Mouse (Mus musculus) liver, embryonic 16.5 days (tissue): ENCODE data around the gene Cldn10. TPM values are rescaled to one million over a fixed set of nuclear protein-coding genes. Genes with fewer than 3 reads are reported as not detected.

Source experiments
- ATAC-seq: fragments of 200-750 bp; cut with Nextera tagmentation; 2 replicates; pipeline ENCODE4 v1.8.0; 2017; ENCODE audit warnings: low read depth, mild to moderate bottlenecking, moderate number of reproducible peaks, moderate library complexity
- H3K27ac ChIP-seq: fragments of 300-500 bp; sonication (generic); 2 replicates; pipeline ENCODE4 v1.5.1; 2014; ENCODE audit warnings: mild to moderate bottlenecking, low read length
- H3K27me3 ChIP-seq: fragments of 300-500 bp; sonication (generic); 2 replicates; pipeline ENCODE4 v1.6.1; 2014; ENCODE audit warnings: low read depth, low read length, mixed read lengths; ENCODE audit not compliant: control insufficient read depth, insufficient read depth
- H3K36me3 ChIP-seq: fragments of 300-500 bp; sonication (generic); 2 replicates; pipeline ENCODE4 v1.6.1; 2014; ENCODE audit warnings: mild to moderate bottlenecking; ENCODE audit not compliant: control insufficient read depth, insufficient read depth
- H3K4me1 ChIP-seq: fragments of 300-500 bp; sonication (generic); 2 replicates; pipeline ENCODE4 v1.6.1; 2014; ENCODE audit warnings: low read depth, low read length, mixed read lengths; ENCODE audit not compliant: control insufficient read depth
- H3K4me2 ChIP-seq: fragments of 300-500 bp; sonication (generic); 2 replicates; pipeline ENCODE4 v1.6.1; 2014; ENCODE audit warnings: low read depth, low read length, mixed read lengths
- H3K4me3 ChIP-seq: fragments of 300-500 bp; sonication (generic); 2 replicates; pipeline ENCODE4 v1.5.1; 2014; ENCODE audit warnings: low read depth, mild to moderate bottlenecking, low read length
- H3K9ac ChIP-seq: fragments of 300-500 bp; sonication (generic); 2 replicates; pipeline ENCODE4 v1.6.1; 2014; ENCODE audit warnings: low read depth, low read length
- H3K9me3 ChIP-seq: fragments of 300-500 bp; sonication (generic); replicated peaks from 2 replicates; pipeline ENCODE4 v1.6.1; 2016; ENCODE audit warnings: low read length; ENCODE audit not compliant: control insufficient read depth
- WGBS: fragments of 180-500 bp; shearing (Covaris S2); extraction: QIAGEN DNeasy Blood & Tissue Kit; methylation state at CpG from one replicate; pipeline ENCODE4 v1.1.7; 2014; ENCODE audit not compliant: insufficient replicate concordance; 5-methylcytosine and 5-hydroxymethylcytosine counted together
- polyA plus RNA-seq: library from polyadenylated mRNA; unstranded; fragments of >200 nt; fragmentation: Nextera tagmentation; extraction: Ambion mirVana; gene quantifications from 2 replicates; pipeline ENCODE4 v1.2.1, GENCODE M21; 2015

Gene Cldn10
- polyA plus RNA-seq, 1 experiment from 2014 or later, result 1.3 TPM

DNA sequence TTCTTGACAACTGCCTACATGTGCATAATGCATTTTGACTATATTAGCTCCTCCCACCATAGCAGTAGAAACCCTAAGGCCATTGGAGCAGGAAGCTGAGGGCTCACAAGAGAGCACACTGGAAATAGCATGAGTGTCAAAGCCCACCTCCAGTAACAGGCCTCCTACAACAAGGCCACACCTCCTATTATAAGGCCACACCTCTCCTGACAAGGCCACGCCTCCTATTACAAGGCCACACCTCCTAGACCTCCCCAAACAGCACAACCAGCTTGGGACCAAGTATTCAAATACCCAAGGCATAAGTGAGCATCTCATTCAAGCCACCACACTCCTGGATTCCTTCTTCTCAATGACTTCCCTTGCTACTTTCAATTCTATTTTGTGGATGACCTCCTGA, 6.5 kb downstream of the Cldn10 start:
- H3K9ac ChIP-seq, result no peak overlapping the region
- no peak overlapping the region; the same call in 1 of the 2 replicates for H3K4me2 ChIP-seq
- WGBS, result 54% methylated on average over 1 of the region's 1 CpGs
- no peaks in the 10 kb centered on the region for H3K36me3 ChIP-seq
- no peak for ATAC-seq
- peaks cover 62% of the 10 kb centered on the region for H3K4me1 ChIP-seq
- H3K27ac ChIP-seq, result peak overlapping the region; percentile 100
- no peaks in the 10 kb centered on the region for H3K9me3 ChIP-seq
- H3K27me3 ChIP-seq, result no peaks in the 10 kb centered on the region
- H3K4me3 ChIP-seq, result no peak overlapping the region

DNA sequence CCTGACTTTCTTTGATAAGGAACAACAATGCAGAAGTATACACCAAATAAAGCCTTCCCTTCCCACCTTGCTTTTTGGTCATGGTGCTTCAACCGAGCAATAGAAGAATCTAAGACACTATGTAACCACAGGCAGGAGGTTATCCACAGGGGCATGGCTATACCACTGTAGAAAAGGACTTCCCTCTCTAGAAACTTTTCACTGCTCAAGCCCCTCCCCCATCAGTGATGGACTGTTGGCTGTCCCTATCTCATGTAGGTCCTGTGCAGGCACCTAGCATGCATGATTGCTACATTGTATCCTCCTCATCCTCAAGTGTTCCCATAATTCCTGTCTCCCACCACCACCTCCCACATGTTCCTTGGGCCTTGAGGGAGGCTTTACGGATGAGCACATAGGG, 7.2 kb downstream of the Cldn10 start:
- Histone ChIP-seq H3K27me3 (no peaks in the 10 kb centered on the region), H3K9ac (peak overlapping the region; percentile 47), H3K9me3 (no peaks in the 10 kb centered on the region), H3K27ac (peak overlapping the region; percentile 100), H3K4me2 (no peak overlapping the region; the same call in 1 of the 2 replicates), H3K36me3 (no peaks in the 10 kb centered on the region), H3K4me3 (no peak overlapping the region), H3K4me1 (peaks cover 68% of the 10 kb centered on the region)
- peak; percentile 7; the same call in 1 of the 2 replicates for ATAC-seq
- 53% methylated on average over 2 of the region's 2 CpGs for WGBS

DNA sequence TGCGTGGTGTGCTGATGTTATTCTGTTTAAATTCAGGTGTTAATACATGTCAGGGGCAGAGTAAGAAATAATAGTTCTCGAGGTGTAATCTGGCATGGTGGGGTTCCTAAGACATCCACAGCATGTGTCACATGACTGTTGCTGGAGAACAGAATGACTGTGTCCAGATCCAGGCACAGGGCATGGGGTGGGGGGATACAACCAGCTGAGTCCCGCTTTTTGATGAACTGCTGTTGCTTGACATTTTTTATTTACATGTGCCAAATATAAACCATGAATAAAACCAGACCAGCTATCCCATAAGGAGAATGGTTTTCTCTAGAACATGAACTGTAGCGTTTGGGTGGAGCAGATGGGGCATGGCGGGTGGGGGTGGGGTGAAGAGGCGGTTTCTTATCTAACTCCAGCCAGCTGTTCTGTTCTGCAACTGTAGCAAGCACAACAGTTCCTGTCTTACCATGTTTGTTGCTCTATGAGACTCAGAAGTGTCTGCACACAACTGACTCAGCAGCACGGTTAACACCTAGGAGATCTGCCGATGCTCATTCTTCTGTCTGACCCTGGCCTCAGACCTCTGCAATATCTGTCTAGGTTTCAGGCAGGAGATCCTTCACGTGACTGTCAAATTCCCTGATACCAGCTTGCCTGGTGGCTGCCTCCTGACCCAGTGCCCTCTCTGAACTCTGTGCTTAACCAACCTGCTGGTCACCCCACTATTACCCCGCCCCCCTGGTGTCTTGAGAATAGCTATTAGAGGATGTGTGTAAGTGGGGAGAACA, 8.4 kb downstream of the Cldn10 start:
- peak; percentile 93 for ATAC-seq
- WGBS, result 9% methylated on average over 10 of the region's 10 CpGs
- Histone ChIP-seq H3K4me2 (peak overlapping the region; percentile 72), H3K27me3 (no peaks in the 10 kb centered on the region), H3K36me3 (no peaks in the 10 kb centered on the region), H3K4me1 (peaks cover 68% of the 10 kb centered on the region), H3K9me3 (no peaks in the 10 kb centered on the region), H3K4me3 (peak overlapping the region; percentile 54), H3K9ac (peak overlapping the region; percentile 75), H3K27ac (peak overlapping the region; percentile 100)

DNA sequence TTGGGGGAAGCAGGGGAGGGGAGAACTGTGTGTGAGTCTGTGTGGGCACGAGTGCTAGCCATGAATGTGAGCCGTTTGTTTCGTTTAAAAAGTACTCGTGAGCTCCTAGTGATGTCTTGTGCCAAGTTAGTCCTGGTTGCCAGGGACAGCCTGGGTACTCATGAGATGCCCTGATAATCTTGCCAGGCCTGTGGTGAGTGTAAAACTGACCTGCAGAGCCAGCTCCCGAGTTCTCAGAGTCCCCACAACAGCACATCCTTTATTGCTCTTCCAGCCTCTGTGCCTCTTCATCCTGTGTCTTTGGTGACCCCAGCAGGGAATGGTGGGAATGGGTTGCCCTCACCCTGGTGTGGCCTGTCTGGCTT, 9.0 kb downstream of the Cldn10 start:
- Histone ChIP-seq H3K27me3 (no peaks in the 10 kb centered on the region), H3K4me3 (peak overlapping the region; percentile 54), H3K36me3 (no peaks in the 10 kb centered on the region), H3K4me2 (peak overlapping the region; percentile 72), H3K9me3 (no peaks in the 10 kb centered on the region), H3K27ac (peak overlapping the region; percentile 100), H3K4me1 (peaks cover 68% of the 10 kb centered on the region), H3K9ac (peak overlapping the region; percentile 75)
- WGBS, result 15% methylated on average over 5 of the region's 5 CpGs
- peak; percentile 28 for ATAC-seq

DNA sequence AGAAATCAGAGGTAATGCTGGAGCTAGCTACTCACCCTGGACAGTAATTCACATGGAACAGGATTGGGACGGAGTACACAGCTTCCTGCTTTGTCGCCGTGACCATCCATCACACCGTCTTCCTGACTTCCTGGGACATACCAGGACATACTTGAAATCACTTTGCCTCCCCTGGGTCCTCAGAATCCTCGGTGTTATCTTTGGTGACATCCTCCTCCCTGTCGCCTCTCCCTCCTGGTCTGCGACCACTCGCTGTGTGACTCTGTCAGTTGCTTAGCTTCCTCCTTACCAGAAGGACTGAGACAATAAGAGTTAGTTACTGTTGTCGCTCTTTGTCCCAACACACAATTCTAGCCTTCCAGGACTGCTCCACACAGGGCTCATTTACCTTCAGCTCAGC, 9.6 kb downstream of the Cldn10 start:
- no peaks in the 10 kb centered on the region for H3K36me3 ChIP-seq
- peak overlapping the region; percentile 75 for H3K9ac ChIP-seq
- H3K27ac ChIP-seq, result peak overlapping the region; percentile 100
- H3K4me1 ChIP-seq, result peaks cover 65% of the 10 kb centered on the region
- H3K4me2 ChIP-seq, result peak overlapping the region; percentile 72
- ATAC-seq, result no peak
- no peaks in the 10 kb centered on the region for H3K9me3 ChIP-seq
- 19% methylated on average over 9 of the region's 9 CpGs for WGBS
- no peaks in the 10 kb centered on the region for H3K27me3 ChIP-seq
- H3K4me3 ChIP-seq, result peak overlapping the region; percentile 54

DNA sequence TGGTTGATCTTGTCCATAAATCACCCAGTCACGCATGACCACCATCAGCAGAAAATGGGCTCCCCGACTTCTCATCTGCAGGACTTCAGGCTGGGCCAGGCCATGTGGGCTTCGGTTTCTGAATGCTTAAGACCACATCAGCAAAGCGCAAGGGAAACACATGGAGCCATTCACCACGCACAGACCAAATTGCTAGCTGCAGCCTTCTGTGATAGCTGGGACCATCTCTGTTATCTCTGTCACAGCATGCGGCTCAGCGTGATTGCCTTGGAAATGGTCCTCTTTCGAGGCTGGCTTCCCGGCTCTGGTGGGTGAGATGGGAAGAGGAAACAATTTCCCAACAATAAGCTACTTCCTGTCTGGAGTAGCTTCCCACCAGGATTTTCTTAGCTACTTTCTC, 12.2 kb downstream of the Cldn10 start:
- H3K4me1 ChIP-seq, result peaks cover 53% of the 10 kb centered on the region
- H3K27me3 ChIP-seq, result no peaks in the 10 kb centered on the region
- WGBS, result 14% methylated on average over 9 of the region's 9 CpGs
- H3K9me3 ChIP-seq, result no peaks in the 10 kb centered on the region
- no peak for ATAC-seq
- H3K4me2 ChIP-seq, result no peak overlapping the region
- H3K9ac ChIP-seq, result no peak overlapping the region
- no peak overlapping the region for H3K4me3 ChIP-seq
- H3K27ac ChIP-seq, result no peak overlapping the region
- H3K36me3 ChIP-seq, result no peaks in the 10 kb centered on the region

DNA sequence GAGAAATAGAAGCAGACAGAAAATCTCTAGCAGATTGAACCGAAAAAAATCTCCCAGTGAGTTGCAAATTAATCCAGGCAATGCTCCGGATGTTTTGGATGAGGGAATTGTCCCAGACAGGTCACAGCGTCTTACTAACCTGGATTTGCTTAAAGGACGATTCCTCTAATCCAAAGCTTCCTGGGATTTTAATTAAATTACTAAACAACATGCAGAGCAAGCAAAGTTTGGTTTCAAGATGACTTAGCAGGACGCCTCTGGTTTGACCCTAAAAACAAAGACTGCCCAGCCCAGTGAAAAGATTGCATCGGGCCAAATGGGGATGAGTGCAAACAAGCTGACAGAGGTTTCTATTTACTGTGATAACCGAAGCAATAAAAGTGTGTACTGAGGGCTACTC, 16.2 kb downstream of the Cldn10 start:
- Histone ChIP-seq H3K27ac (no peak overlapping the region), H3K36me3 (no peaks in the 10 kb centered on the region), H3K4me1 (peaks cover 31% of the 10 kb centered on the region), H3K27me3 (no peaks in the 10 kb centered on the region), H3K4me2 (no peak overlapping the region), H3K4me3 (no peak overlapping the region), H3K9me3 (no peaks in the 10 kb centered on the region), H3K9ac (no peak overlapping the region)
- no peak for ATAC-seq
- 57% methylated on average over 7 of the region's 7 CpGs for WGBS

DNA sequence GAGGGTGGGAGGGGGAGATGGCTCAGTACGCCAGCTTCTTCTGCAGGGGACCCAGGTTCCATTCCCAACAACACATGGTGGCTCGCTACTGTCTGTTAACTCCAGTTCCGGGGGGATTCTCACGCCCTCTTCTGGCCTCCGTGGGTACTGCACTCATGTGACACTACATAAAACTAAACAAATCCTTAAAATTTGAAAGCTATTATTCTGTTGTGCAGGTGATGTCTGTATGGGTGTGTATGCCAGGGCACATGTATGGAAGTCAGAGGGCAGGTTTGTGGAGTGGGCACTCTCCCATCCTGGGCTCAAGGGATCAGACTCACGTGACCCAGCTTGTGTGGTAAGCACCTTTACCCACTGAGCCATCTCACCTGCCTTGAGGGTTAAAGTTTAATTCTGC, 16.6 kb downstream of the Cldn10 start:
- WGBS, result 27% methylated on average over 6 of the region's 6 CpGs
- Histone ChIP-seq H3K9ac (no peak overlapping the region), H3K4me2 (no peak overlapping the region), H3K27ac (no peak overlapping the region), H3K27me3 (no peaks in the 10 kb centered on the region), H3K4me3 (no peak overlapping the region), H3K9me3 (no peaks in the 10 kb centered on the region), H3K4me1 (peaks cover 27% of the 10 kb centered on the region), H3K36me3 (no peaks in the 10 kb centered on the region)
- ATAC-seq, result no peak

DNA sequence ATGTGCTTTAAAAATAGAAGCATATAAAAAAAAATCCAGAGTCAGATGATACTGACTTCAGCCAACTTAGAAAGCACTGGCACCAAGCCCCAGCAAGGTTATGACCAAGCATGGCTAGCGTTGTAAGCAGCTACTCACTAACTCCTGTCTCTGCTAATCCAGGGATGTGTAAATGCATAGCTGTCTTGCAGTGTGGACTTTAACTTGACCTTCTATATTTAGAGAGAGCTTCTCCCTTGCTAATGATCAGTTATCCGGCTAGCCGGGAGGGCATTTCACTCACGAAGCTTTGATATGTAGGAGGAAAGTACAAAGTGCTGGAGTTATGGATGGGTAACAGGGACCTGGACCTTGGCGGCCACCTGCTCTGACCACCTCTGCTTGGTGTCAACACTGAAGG, 19.9 kb downstream of the Cldn10 start:
- peak overlapping the region; percentile 33 for H3K4me2 ChIP-seq
- peak overlapping the region; percentile 30; the same call in 1 of the 2 replicates for H3K27ac ChIP-seq
- ATAC-seq, result no peak
- H3K9me3 ChIP-seq, result no peaks in the 10 kb centered on the region
- H3K4me1 ChIP-seq, result peaks cover 26% of the 10 kb centered on the region
- 81% methylated on average over 5 of the region's 5 CpGs for WGBS
- H3K4me3 ChIP-seq, result peak overlapping the region; percentile 27
- H3K27me3 ChIP-seq, result no peaks in the 10 kb centered on the region
- no peaks in the 10 kb centered on the region for H3K36me3 ChIP-seq
- peak overlapping the region; percentile 7; the same call in 1 of the 2 replicates for H3K9ac ChIP-seq
